ENCODE assay signal across 19 mouse cellular contexts in the genomic region with DNA sequence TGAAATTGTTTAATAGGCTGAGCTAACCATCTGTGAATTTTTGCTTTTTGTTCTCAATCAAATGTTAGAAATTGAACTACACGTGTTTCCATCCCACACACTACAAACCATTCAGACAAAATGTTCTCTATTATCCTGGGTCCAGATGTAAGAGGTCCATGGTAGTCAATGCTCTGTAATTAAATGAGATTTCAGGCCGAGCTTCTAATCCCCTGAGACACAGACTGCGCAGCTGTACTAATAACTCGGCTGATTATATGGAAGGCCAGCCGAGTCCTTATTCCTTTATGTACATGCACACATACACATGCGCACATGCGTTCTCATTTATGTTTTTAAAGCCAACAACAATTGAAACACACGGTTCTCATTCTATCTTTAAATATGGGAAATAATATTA.
DNase-seq lines count a peak whose midpoint lies in the region; ATAC-seq and TF ChIP-seq lines count a peak whose summit lies in the region.
"Had no signal": no experiment of that assay in that cellular context is flagged by ENCODE, and none has a peak within 500 bp of the region (broad histone marks: within the 10 kb centered on the region; RNA-seq: fewer than 3 reads in every experiment).

No protein-coding gene starts in this region.

- H3K4me1 ChIP-seq in forebrain, embryonic 13.5 days, result no peaks in the 10 kb centered on the region
- H3K4me1 ChIP-seq in forebrain, embryonic 10.5 days, result no peaks in the 10 kb centered on the region
- no peaks in the 10 kb centered on the region for H3K4me1 ChIP-seq in midbrain, embryonic 11.5 days (ENCODE audit: control insufficient read depth, insufficient read depth, low read length)
- no peaks in the 10 kb centered on the region for H3K4me1 ChIP-seq in midbrain, embryonic 16.5 days (ENCODE audit: control insufficient read depth, insufficient read depth, low read length)
- H3K4me1 ChIP-seq in hindbrain, embryonic 14.5 days (replicated peaks; ENCODE audit: control insufficient read depth, insufficient read depth, low read length), result peaks cover 3% of the 10 kb centered on the region; the same call in 1 of the 2 replicates
- no peaks in the 10 kb centered on the region for H3K4me1 ChIP-seq in midbrain, embryonic 15.5 days
- H3K4me1 ChIP-seq in liver, postnatal 0 days (ENCODE audit: insufficient read depth), result no peaks in the 10 kb centered on the region

- no peak overlapping the region for H3K9ac ChIP-seq in forebrain, embryonic 13.5 days
- H3K9ac ChIP-seq in midbrain, embryonic 11.5 days (ENCODE audit: low read length), result no peak overlapping the region
- no peak overlapping the region for H3K9ac ChIP-seq in midbrain, embryonic 16.5 days (ENCODE audit: low read depth, low read length)
- H3K9ac ChIP-seq in hindbrain, embryonic 14.5 days, result no peak overlapping the region
- H3K9ac ChIP-seq in midbrain, embryonic 15.5 days, result no peak overlapping the region
- H3K9ac ChIP-seq in liver, postnatal 0 days (replicated peaks), result no peak overlapping the region
- H3K9ac ChIP-seq: limb, embryonic 15.5 days had no signal

- H3K27me3 ChIP-seq in forebrain, embryonic 13.5 days, result no peaks in the 10 kb centered on the region
- no peaks in the 10 kb centered on the region for H3K27me3 ChIP-seq in forebrain, embryonic 10.5 days (ENCODE audit: poor library complexity, severe bottlenecking)
- H3K27me3 ChIP-seq in midbrain, embryonic 11.5 days (ENCODE audit: control insufficient read depth, insufficient read depth, low read length), result no peaks in the 10 kb centered on the region
- no peaks in the 10 kb centered on the region for H3K27me3 ChIP-seq in midbrain, embryonic 16.5 days (ENCODE audit: control insufficient read depth, insufficient read depth, low read depth, low read length)
- H3K27me3 ChIP-seq in hindbrain, embryonic 14.5 days (ENCODE audit: control insufficient read depth, insufficient read depth, low read length), result no peaks in the 10 kb centered on the region
- H3K27me3 ChIP-seq in midbrain, embryonic 15.5 days (replicated peaks), result no peaks in the 10 kb centered on the region
- no peaks in the 10 kb centered on the region for H3K27me3 ChIP-seq in liver, postnatal 0 days (ENCODE audit: insufficient read depth, low read length)
- H3K27me3 ChIP-seq: limb, embryonic 15.5 days had no signal

- 63% methylated on average over 8 of the region's 8 CpGs for WGBS in forebrain, embryonic 13.5 days
- WGBS in forebrain, embryonic 10.5 days, result 81% methylated on average over 8 of the region's 8 CpGs
- 75% methylated on average over 8 of the region's 8 CpGs for WGBS in midbrain, embryonic 11.5 days
- WGBS in midbrain, embryonic 16.5 days, result 50% methylated on average over 8 of the region's 8 CpGs
- WGBS in hindbrain, embryonic 14.5 days, result 46% methylated on average over 8 of the region's 8 CpGs
- WGBS in midbrain, embryonic 15.5 days, result 54% methylated on average over 8 of the region's 8 CpGs
- 84% methylated on average over 8 of the region's 8 CpGs for WGBS in liver, postnatal 0 days (ENCODE audit: insufficient replicate concordance)

- H3K36me3 ChIP-seq in forebrain, embryonic 13.5 days (ENCODE audit: poor library complexity, severe bottlenecking), result no peaks in the 10 kb centered on the region
- H3K36me3 ChIP-seq in forebrain, embryonic 10.5 days (replicated peaks), result no peaks in the 10 kb centered on the region
- H3K36me3 ChIP-seq in midbrain, embryonic 11.5 days (ENCODE audit: control insufficient read depth, insufficient read depth, low read length), result no peaks in the 10 kb centered on the region
- no peaks in the 10 kb centered on the region for H3K36me3 ChIP-seq in midbrain, embryonic 16.5 days (ENCODE audit: control insufficient read depth, insufficient read depth, low read length)
- no peaks in the 10 kb centered on the region for H3K36me3 ChIP-seq in hindbrain, embryonic 14.5 days (replicated peaks; ENCODE audit: control insufficient read depth, insufficient read depth)
- no peaks in the 10 kb centered on the region for H3K36me3 ChIP-seq in midbrain, embryonic 15.5 days (replicated peaks)
- H3K36me3 ChIP-seq in liver, postnatal 0 days (replicated peaks; ENCODE audit: insufficient read depth, low read length), result no peaks in the 10 kb centered on the region
- H3K36me3 ChIP-seq: limb, embryonic 15.5 days had no signal

- 0 out of 2 replicates have a peak, but pooled peaks have one; percentile 24 for ATAC-seq in forebrain, embryonic 13.5 days
- ATAC-seq in midbrain, embryonic 11.5 days (ENCODE audit: low FRiP score), result peak; percentile 83
- ATAC-seq in midbrain, embryonic 16.5 days, result no peak
- ATAC-seq in hindbrain, embryonic 14.5 days (ENCODE audit: low FRiP score), result peak; percentile 62; the same call in 1 of the 2 replicates
- ATAC-seq in midbrain, embryonic 15.5 days (replicated peaks), result peak; percentile 56; the same call in 1 of the 2 replicates
- no peak for ATAC-seq in liver, postnatal 0 days

- no peak for TF ChIP-seq CTCF in liver, postnatal 0 days (IDR thresholded peaks at IDR 0.05; ENCODE audit: low read depth)

- no peak overlapping the region for H3K4me2 ChIP-seq in forebrain, embryonic 13.5 days
- H3K4me2 ChIP-seq in midbrain, embryonic 11.5 days, result no peak overlapping the region
- H3K4me2 ChIP-seq in midbrain, embryonic 16.5 days (ENCODE audit: low read length), result no peak overlapping the region
- no peak overlapping the region for H3K4me2 ChIP-seq in hindbrain, embryonic 14.5 days (replicated peaks)
- H3K4me2 ChIP-seq in midbrain, embryonic 15.5 days, result no peak overlapping the region
- H3K4me2 ChIP-seq in liver, postnatal 0 days (ENCODE audit: low read depth, low read length), result no peak overlapping the region
- H3K4me2 ChIP-seq: limb, embryonic 15.5 days had no signal

- H3K9me3 ChIP-seq in forebrain, embryonic 13.5 days (replicated peaks), result 0 out of 2 replicates have a peak, but pooled peaks cover 4% of the 10 kb centered on the region
- H3K9me3 ChIP-seq in forebrain, embryonic 10.5 days, result no peaks in the 10 kb centered on the region
- no peaks in the 10 kb centered on the region for H3K9me3 ChIP-seq in midbrain, embryonic 11.5 days (ENCODE audit: control insufficient read depth, low read length)
- no peaks in the 10 kb centered on the region for H3K9me3 ChIP-seq in midbrain, embryonic 16.5 days (replicated peaks; ENCODE audit: control insufficient read depth, low read length, poor library complexity, severe bottlenecking)
- H3K9me3 ChIP-seq in hindbrain, embryonic 14.5 days (ENCODE audit: control insufficient read depth, low read length), result no peaks in the 10 kb centered on the region
- H3K9me3 ChIP-seq in midbrain, embryonic 15.5 days, result no peaks in the 10 kb centered on the region
- 0 out of 2 replicates have a peak, but pooled peaks cover 2% of the 10 kb centered on the region for H3K9me3 ChIP-seq in liver, postnatal 0 days (ENCODE audit: low read length)
- H3K9me3 ChIP-seq: limb, embryonic 15.5 days had no signal

- DNase-seq in forebrain, embryonic 10.5 days (ENCODE audit: extremely low spot score, low spot score), result no peak
- DNase-seq in midbrain, embryonic 11.5 days (ENCODE audit: low spot score, missing footprints), result peak; percentile 45
- no peak for DNase-seq in hindbrain, embryonic 14.5 days (ENCODE audit: low spot score)
- no peak for DNase-seq in liver, postnatal 0 days
- no peak for DNase-seq in c-Kit-positive CD71-positive TER-119-positive erythroid progenitor cells, embryonic 14.5 days (ENCODE audit: low spot score)
- DNase-seq: adrenal gland, postnatal 14 days; B cell, adult 2 months; cerebellum, adult 8-10 months; gastrocnemius, postnatal 10 days; kidney, adult 2 months; kidney, postnatal 4 days; lung, adult 2 months; lung, postnatal 36 days; retina, postnatal 1 day; thymus, postnatal 25 days had no signal

- TF ChIP-seq EP300 in liver, postnatal 0 days (IDR thresholded peaks at IDR 0.05; ENCODE audit: low read depth), result no peak

- H3K27ac ChIP-seq in forebrain, embryonic 13.5 days, result no peak overlapping the region
- H3K27ac ChIP-seq in forebrain, embryonic 10.5 days, result no peak overlapping the region
- no peak overlapping the region for H3K27ac ChIP-seq in midbrain, embryonic 11.5 days (ENCODE audit: low read depth, low read length)
- H3K27ac ChIP-seq in midbrain, embryonic 16.5 days (ENCODE audit: low read length), result no peak overlapping the region
- no peak overlapping the region for H3K27ac ChIP-seq in hindbrain, embryonic 14.5 days
- H3K27ac ChIP-seq in midbrain, embryonic 15.5 days, result no peak overlapping the region
- no peak overlapping the region for H3K27ac ChIP-seq in liver, postnatal 0 days (ENCODE audit: low read depth)
- H3K27ac ChIP-seq: limb, embryonic 15.5 days had no signal

- H3K4me3 ChIP-seq in forebrain, embryonic 13.5 days, result no peak overlapping the region
- no peak overlapping the region for H3K4me3 ChIP-seq in forebrain, embryonic 10.5 days
- H3K4me3 ChIP-seq in midbrain, embryonic 11.5 days (ENCODE audit: low read depth, low read length), result no peak overlapping the region
- no peak overlapping the region for H3K4me3 ChIP-seq in midbrain, embryonic 16.5 days (ENCODE audit: low read depth, low read length)
- no peak overlapping the region for H3K4me3 ChIP-seq in hindbrain, embryonic 14.5 days (replicated peaks; ENCODE audit: low read length)
- no peak overlapping the region for H3K4me3 ChIP-seq in midbrain, embryonic 15.5 days
- H3K4me3 ChIP-seq in liver, postnatal 0 days (ENCODE audit: low read depth, low read length), result no peak overlapping the region
- H3K4me3 ChIP-seq: limb, embryonic 15.5 days had no signal

Comparison
In these comparisons a context has a peak if more than half of its experiments do, and no peak if none do; other contexts are left out.
1. ATAC-seq: peak in forebrain, embryonic 13.5 days (single experiment), midbrain, embryonic 11.5 days (single experiment), hindbrain, embryonic 14.5 days (single experiment) and midbrain, embryonic 15.5 days (single experiment); none in midbrain, embryonic 16.5 days (single experiment) and liver, postnatal 0 days (single experiment).